8 mouse cellular contexts compared by ENCODE assay signal in the genomic region with DNA sequence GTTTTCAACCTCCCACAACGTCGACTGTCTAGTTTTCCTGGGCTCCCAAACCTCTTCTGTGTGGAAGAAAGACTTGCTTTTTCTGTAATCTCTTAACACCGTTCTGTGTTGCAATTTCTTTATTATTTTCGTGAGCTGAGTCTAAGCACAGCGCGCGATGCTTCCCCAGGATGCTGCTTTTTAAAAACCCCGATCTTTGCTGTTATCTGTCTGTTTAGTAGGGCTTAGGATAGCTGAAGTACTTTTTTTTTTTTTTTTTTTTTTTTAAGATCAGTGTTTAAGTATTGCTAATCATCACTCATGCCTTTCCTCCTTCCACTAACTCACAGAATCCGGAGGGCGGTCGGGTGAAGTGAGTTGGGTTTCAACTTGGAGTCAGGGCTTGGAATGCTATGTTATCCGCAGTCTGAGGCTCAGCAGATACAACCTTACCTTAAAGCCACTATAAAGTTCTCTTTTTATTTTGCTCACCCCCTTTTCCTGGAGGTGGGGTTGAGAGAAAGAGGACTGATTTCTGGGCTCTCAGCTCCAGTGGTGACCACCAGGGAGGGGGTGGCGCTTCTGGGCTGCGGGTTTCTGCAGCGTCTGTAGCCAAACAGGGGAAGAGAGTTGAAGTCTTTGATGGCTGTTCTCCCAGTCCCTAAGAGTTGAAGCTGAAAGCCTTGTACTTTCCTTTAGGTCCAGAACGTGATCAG. TPM values are rescaled to one million over a fixed set of nuclear protein-coding genes. Genes with fewer than 3 reads are reported as not detected.
DNase-seq lines count a peak whose midpoint lies in the region; ATAC-seq and TF ChIP-seq lines count a peak whose summit lies in the region.

No protein-coding gene starts in this region.

- TF ChIP-seq POLR2A in olfactory bulb, adult 2 months (IDR thresholded peaks at IDR 0.05; ENCODE audit: insufficient read depth, low read depth, low read length): no peak

- peak overlapping the region; percentile 80 for H3K4me2 ChIP-seq in hindbrain, embryonic 11.5 days (replicated peaks; ENCODE audit: low read depth, low read length)
- peak overlapping the region; percentile 73 for H3K4me2 ChIP-seq in limb, embryonic 12.5 days

- no peak for TF ChIP-seq CTCF in olfactory bulb, adult 2 months (IDR thresholded peaks at IDR 0.05; ENCODE audit: insufficient read depth, low read depth, low read length)

- no peaks in the 10 kb centered on the region for H3K9me3 ChIP-seq in hindbrain, embryonic 11.5 days (ENCODE audit: control insufficient read depth, low read length)
- H3K9me3 ChIP-seq in limb, embryonic 12.5 days: no peaks in the 10 kb centered on the region

- no peaks in the 10 kb centered on the region for H3K36me3 ChIP-seq in hindbrain, embryonic 11.5 days (ENCODE audit: control insufficient read depth, insufficient read depth, low read length)
- no peaks in the 10 kb centered on the region for H3K36me3 ChIP-seq in limb, embryonic 12.5 days

- H3K4me3 ChIP-seq in hindbrain, embryonic 11.5 days (ENCODE audit: low read depth, low read length): peak overlapping the region; percentile 46
- peak overlapping the region; percentile 43 for H3K4me3 ChIP-seq in limb, embryonic 12.5 days (replicated peaks)
- H3K4me3 ChIP-seq in olfactory bulb, adult 2 months (ENCODE audit: insufficient read depth, low read depth, low read length): peak overlapping the region; percentile 53

- ATAC-seq in hindbrain, embryonic 11.5 days (ENCODE audit: low FRiP score): peak; percentile 44
- peak; percentile 40; the same call in 1 of the 2 replicates for ATAC-seq in limb, embryonic 12.5 days (ENCODE audit: insufficient number of reproducible peaks, insufficient read depth, low FRiP score, low TSS enrichment, low read depth)

- DNase-seq in left cerebral cortex, adult 18-20 months (ENCODE audit: low spot score in 2 of 2): peak; percentile 33 to 61
- DNase-seq in left cerebral cortex, adult 11 months (ENCODE audit: low spot score): no peak
- DNase-seq in cerebellum, postnatal 36 days: peak; percentile 63 to 64
- DNase-seq in hindbrain, embryonic 11.5 days (ENCODE audit: low spot score): peak; percentile 49
- DNase-seq in thymus, postnatal 36 days: no peak
- DNase-seq in spleen, postnatal 10 days (ENCODE audit: low spot score in 2 of 2): no peak

- H3K9ac ChIP-seq in hindbrain, embryonic 11.5 days (ENCODE audit: low read depth, low read length): peak overlapping the region; percentile 11; the same call in 1 of the 2 replicates
- H3K9ac ChIP-seq in limb, embryonic 12.5 days (replicated peaks): peak overlapping the region; percentile 37; the same call in 1 of the 2 replicates

- no peak overlapping the region for H3K27ac ChIP-seq in hindbrain, embryonic 11.5 days (ENCODE audit: low read depth, low read length)
- H3K27ac ChIP-seq in limb, embryonic 12.5 days: no peak overlapping the region
- peak overlapping the region; percentile 66 for H3K27ac ChIP-seq in olfactory bulb, adult 2 months (ENCODE audit: insufficient read depth, low read depth, low read length)

- no peaks in the 10 kb centered on the region for H3K4me1 ChIP-seq in hindbrain, embryonic 11.5 days (replicated peaks; ENCODE audit: control insufficient read depth, insufficient read depth, low read length)
- H3K4me1 ChIP-seq in limb, embryonic 12.5 days (replicated peaks): peaks cover 7% of the 10 kb centered on the region
- no peaks in the 10 kb centered on the region for H3K4me1 ChIP-seq in olfactory bulb, adult 2 months (ENCODE audit: control insufficient read depth, insufficient read depth, low read length)

- H3K27me3 ChIP-seq in hindbrain, embryonic 11.5 days (ENCODE audit: control insufficient read depth, insufficient read depth, low read length): peaks cover 10% of the 10 kb centered on the region; the same call in 1 of the 2 replicates
- H3K27me3 ChIP-seq in limb, embryonic 12.5 days: peaks cover 47% of the 10 kb centered on the region

- under 1% methylated on average over 16 of the region's 16 CpGs for WGBS in hindbrain, embryonic 11.5 days
- WGBS in limb, embryonic 12.5 days: 2% methylated on average over 16 of the region's 16 CpGs
- WGBS in olfactory bulb, adult 2 months: 1% methylated on average over 16 of the region's 16 CpGs

RNA-seq across cellular contexts. Expression of a gene that starts 3.7 kb away (rescaled TPM):
- 10 to 100 TPM; 43.9 to 49.9 TPM for total RNA-seq in left cerebral cortex, adult 18-20 months (2021)
- polyA plus RNA-seq in hindbrain, embryonic 11.5 days (2014; fragmentation: Nextera tagmentation; extraction: Ambion mirVana): 0.95 and 0.97 TPM in 2 replicates
- polyA plus RNA-seq in limb, embryonic 12.5 days (2016; fragmentation: Nextera tagmentation; extraction: Ambion mirVana): 0.32 and 0.34 TPM in 2 replicates
- polyA plus RNA-seq in olfactory bulb, adult 2 months (2012; ENCODE audit: insufficient read depth, insufficient read length, low replicate concordance, missing spikeins): not detected in 2 replicates

Comparison
In these comparisons a context has a peak if more than half of its experiments do, and no peak if none do; other contexts are left out.
1. DNase-seq: peak in left cerebral cortex, adult 18-20 months (2 of 2), cerebellum, postnatal 36 days (2 of 2) and hindbrain, embryonic 11.5 days (single experiment); none in left cerebral cortex, adult 11 months (single experiment), thymus, postnatal 36 days (0 of 2) and spleen, postnatal 10 days (0 of 2).
2. Peak in every context shown above with its lines, with median percentiles within 50 percentile points of each other: H3K4me3 ChIP-seq.